Mouse (Mus musculus) Muller cell, postnatal 12 days (primary cell): ENCODE measurements at regions not wholly inside any gene's neighbourhood (a gene's known extent, or its start where the extent isn't known, plus 50 kb on each side); places are given as distances from the start of the nearest gene placed in this dataset.

Experiments
- DNase-seq: peaks from one replicate; pipeline ENCODE4 v3.0.0-alpha.2; 2015; ENCODE audit errors: inconsistent ontology term

GRCm38 (mm10) chr1:71767076-71767475 lies 114.1 kb upstream of the Fn1 start:
- DNase-seq: no peak

- DNase-seq: no peak
Measured at GRCm38 (mm10) chr1:71764951-71765350, 112.0 kb upstream of the Fn1 start.

GRCm38 (mm10) chr1:71763530-71763929 lies 110.5 kb upstream of the Fn1 start:
- peak; percentile 91 for DNase-seq

GRCm38 (mm10) chr1:71760342-71760741 lies 107.3 kb upstream of the Fn1 start:
- no peak for DNase-seq

- DNase-seq: no peak
Measured at GRCm38 (mm10) chr1:71757236-71757635, 104.2 kb upstream of the Fn1 start.

GRCm38 (mm10) chr1:71756159-71756558 lies 103.2 kb upstream of the Fn1 start:
- no peak for DNase-seq

GRCm38 (mm10) chr1:71755435-71755834 lies 102.4 kb upstream of the Fn1 start:
- peak; percentile 67 for DNase-seq

GRCm38 (mm10) chr1:71752351-71752750 lies 99.4 kb upstream of the Fn1 start:
- DNase-seq: peak; percentile 46

- peak; percentile 86 for DNase-seq
Measured at GRCm38 (mm10) chr1:71751601-71752000, 98.6 kb upstream of the Fn1 start.

- DNase-seq: no peak
Measured at GRCm38 (mm10) chr1:71735606-71736005, 82.6 kb upstream of the Fn1 start.

GRCm38 (mm10) chr1:71731623-71732022 lies 78.6 kb upstream of the Fn1 start:
- no peak for DNase-seq

- DNase-seq: no peak
Measured at GRCm38 (mm10) chr1:71731011-71731410, 78.0 kb upstream of the Fn1 start.

- DNase-seq: no peak
Measured at GRCm38 (mm10) chr1:71728852-71729347, 75.9 kb upstream of the Fn1 start.

GRCm38 (mm10) chr1:71723816-71724215 lies 70.8 kb upstream of the Fn1 start:
- no peak for DNase-seq

- DNase-seq: no peak
Measured at GRCm38 (mm10) chr1:71723039-71723397, 70.0 kb upstream of the Fn1 start.

- peak; percentile 10 for DNase-seq
Measured at GRCm38 (mm10) chr1:71722211-71723038, 69.4 kb upstream of the Fn1 start.
